Mouse (Mus musculus) cerebellum, adult 11 months (tissue): Measurements from ENCODE around the gene Zbtb38.

Source experiments
- DNase-seq: peaks from one replicate; pipeline ENCODE4 v3.0.0; 2022

The Zbtb38 gene

GRCm38 (mm10) chr9:96758749-96759597, 6.3 kb upstream of the Zbtb38 start:
- DNase-seq, result peak; percentile 74

GRCm38 (mm10) chr9:96756638-96757435, 4.2 kb upstream of the Zbtb38 start:
- no peak for DNase-seq

GRCm38 (mm10) chr9:96755761-96756160, 3.1 kb upstream of the Zbtb38 start:
- no peak for DNase-seq

GRCm38 (mm10) chr9:96754625-96754969, 2.0 kb upstream of the Zbtb38 start:
- no peak for DNase-seq

GRCm38 (mm10) chr9:96753921-96754624, 1.4 kb upstream of the Zbtb38 start:
- no peak for DNase-seq

- no peak for DNase-seq
Observed at GRCm38 (mm10) chr9:96753392-96753791, 761 bp upstream of the Zbtb38 start.

- no peak for DNase-seq
Observed at GRCm38 (mm10) chr9:96751821-96752602, 619 bp downstream of the Zbtb38 start.

- no peak for DNase-seq
Observed at GRCm38 (mm10) chr9:96750636-96751035, 2.0 kb downstream of the Zbtb38 start.

- DNase-seq, result no peak
Observed at GRCm38 (mm10) chr9:96746527-96746926, 6.1 kb downstream of the Zbtb38 start.

GRCm38 (mm10) chr9:96744909-96745308, 7.7 kb downstream of the Zbtb38 start:
- no peak for DNase-seq

- no peak for DNase-seq
Observed at GRCm38 (mm10) chr9:96741365-96742085, 11.1 kb downstream of the Zbtb38 start.

GRCm38 (mm10) chr9:96740712-96741364, 11.8 kb downstream of the Zbtb38 start:
- DNase-seq, result no peak

GRCm38 (mm10) chr9:96739808-96740711, 12.6 kb downstream of the Zbtb38 start:
- DNase-seq, result no peak

- no peak for DNase-seq
Observed at GRCm38 (mm10) chr9:96738563-96739355, 13.9 kb downstream of the Zbtb38 start.

- DNase-seq, result no peak
Observed at GRCm38 (mm10) chr9:96735946-96736345, 16.7 kb downstream of the Zbtb38 start.

GRCm38 (mm10) chr9:96733425-96733717, 19.3 kb downstream of the Zbtb38 start:
- no peak for DNase-seq

- DNase-seq, result no peak
Observed at GRCm38 (mm10) chr9:96732644-96733424, 19.8 kb downstream of the Zbtb38 start.

GRCm38 (mm10) chr9:96731961-96732511, 20.6 kb downstream of the Zbtb38 start:
- peak; percentile 23 for DNase-seq
